Mouse (Mus musculus) neural tube, embryonic 11.5 days (tissue): ENCODE data around the gene Nfx1. TPM values are rescaled to one million over a fixed set of nuclear protein-coding genes. Genes with fewer than 3 reads are reported as not detected.

ENCODE experiments used
- ATAC-seq: fragments of 200-750 bp; cut with Nextera tagmentation; 2 replicates; pipeline ENCODE4 v1.8.0; 2017; ENCODE audit warnings: moderate number of reproducible peaks, mild to moderate bottlenecking, moderate TSS enrichment, moderate library complexity; ENCODE audit not compliant: insufficient read depth, low FRiP score, low TSS enrichment
- DNase-seq: peaks from one replicate; pipeline ENCODE4 v3.0.0-alpha.2; 2015; ENCODE audit warnings: low spot score
- H3K27ac ChIP-seq: fragments of 300-500 bp; sonication (generic); 2 replicates; pipeline ENCODE4 v1.5.1; 2014; ENCODE audit warnings: low read depth, mild to moderate bottlenecking, low read length
- H3K27me3 ChIP-seq: fragments of 300-500 bp; sonication (generic); 2 replicates; pipeline ENCODE4 v1.6.1; 2014; ENCODE audit warnings: mild to moderate bottlenecking, low read length, mixed read lengths; ENCODE audit not compliant: control insufficient read depth, insufficient read depth
- H3K36me3 ChIP-seq: fragments of 300-500 bp; sonication (generic); 2 replicates; pipeline ENCODE4 v1.6.1; 2014; ENCODE audit warnings: mild to moderate bottlenecking, low read length, moderate library complexity, mixed read lengths; ENCODE audit not compliant: control insufficient read depth, insufficient read depth
- H3K4me1 ChIP-seq: fragments of 300-500 bp; sonication (generic); 2 replicates; pipeline ENCODE4 v1.6.1; 2014; ENCODE audit warnings: low read length, mixed read lengths; ENCODE audit not compliant: control insufficient read depth, insufficient read depth
- H3K4me2 ChIP-seq: fragments of 300-500 bp; sonication (generic); 2 replicates; pipeline ENCODE4 v1.6.1; 2014; ENCODE audit warnings: low read depth, mild to moderate bottlenecking, moderate library complexity
- H3K4me3 ChIP-seq: fragments of 300-500 bp; sonication (generic); 2 replicates; pipeline ENCODE4 v1.5.1; 2014; ENCODE audit warnings: low read depth, low read length
- H3K9ac ChIP-seq: fragments of 300-500 bp; sonication (generic); 2 replicates; pipeline ENCODE4 v1.6.1; 2014; ENCODE audit warnings: mild to moderate bottlenecking, low read length
- H3K9me3 ChIP-seq: fragments of 300-500 bp; sonication (generic); 2 replicates; pipeline ENCODE4 v1.6.1; 2016; ENCODE audit warnings: low read length; ENCODE audit not compliant: control insufficient read depth
- WGBS: fragments of 180-500 bp; shearing (Covaris S2); extraction: QIAGEN DNeasy Blood & Tissue Kit; methylation state at CpG from one replicate; pipeline ENCODE4 v1.1.7; 2014; 5-methylcytosine and 5-hydroxymethylcytosine counted together
- polyA plus RNA-seq: library from polyadenylated mRNA; unstranded; fragments of >200 nt; fragmentation: Nextera tagmentation; extraction: Ambion mirVana; gene quantifications from 2 replicates; pipeline ENCODE4 v1.2.1, GENCODE M21; 2014

The Nfx1 gene
- polyA plus RNA-seq, 1 experiment from 2014 or later = 91.5 TPM

DNA sequence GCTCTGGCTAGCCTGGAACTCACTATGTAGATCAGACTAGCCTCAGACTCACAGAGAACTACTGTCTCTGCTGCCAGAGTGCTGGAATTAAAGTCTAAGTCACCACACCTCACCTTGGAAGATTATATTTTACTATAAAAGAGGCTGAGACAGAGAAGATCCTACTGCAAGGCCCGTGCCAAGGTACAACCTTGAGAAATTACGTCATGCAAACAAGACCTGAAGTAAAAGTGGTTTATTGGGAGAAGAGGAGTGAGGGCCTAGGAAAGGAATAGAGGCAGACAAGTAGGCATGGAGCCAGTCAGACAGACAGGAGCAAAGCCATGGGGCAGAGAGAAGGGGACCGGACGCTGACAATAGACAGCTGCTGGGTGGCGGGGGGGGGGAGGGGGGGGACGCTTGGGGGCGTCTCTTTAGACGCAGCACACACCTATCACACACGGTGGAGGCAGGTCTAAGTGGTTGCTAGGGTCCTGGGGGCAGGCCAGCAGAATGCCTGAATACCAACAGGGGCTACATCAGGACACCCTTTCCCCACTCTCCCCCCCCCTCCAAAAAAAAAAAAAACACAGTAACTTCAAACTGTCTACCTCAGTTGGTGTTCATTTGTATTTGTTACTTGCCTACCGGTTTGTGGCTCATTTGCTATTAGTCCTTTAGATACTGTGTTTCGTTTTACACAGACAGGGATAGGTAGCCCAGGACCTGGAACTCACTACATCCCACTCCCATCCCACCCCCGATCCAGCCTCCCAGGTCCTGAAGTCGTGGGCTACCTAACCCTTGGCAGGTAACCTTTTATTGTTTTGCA, 720 bp upstream of the Nfx1 start:
- no peaks in the 10 kb centered on the region for H3K9me3 ChIP-seq
- peak; percentile 13 for DNase-seq
- 0 out of 2 replicates have a peak, but pooled peaks cover 2% of the 10 kb centered on the region for H3K36me3 ChIP-seq
- peak overlapping the region; percentile 84 for H3K27ac ChIP-seq
- ATAC-seq = peak; percentile 32
- peak overlapping the region; percentile 73 for H3K4me2 ChIP-seq
- WGBS = 16% methylated on average over 10 of the region's 13 CpGs
- peak overlapping the region; percentile 81 for H3K9ac ChIP-seq
- no peaks in the 10 kb centered on the region for H3K4me1 ChIP-seq
- H3K4me3 ChIP-seq = peak overlapping the region; percentile 97
- no peaks in the 10 kb centered on the region for H3K27me3 ChIP-seq

- 0% methylated on average over 16 of the region's 16 CpGs for WGBS
- Histone ChIP-seq H3K4me2 (peak overlapping the region; percentile 73), H3K4me1 (no peaks in the 10 kb centered on the region), H3K27me3 (no peaks in the 10 kb centered on the region), H3K36me3 (0 out of 2 replicates have a peak, but pooled peaks cover 2% of the 10 kb centered on the region), H3K27ac (peak overlapping the region; percentile 84), H3K4me3 (peak overlapping the region; percentile 97), H3K9ac (peak overlapping the region; percentile 81), H3K9me3 (no peaks in the 10 kb centered on the region)
- ATAC-seq = no peak; the same call in 1 of the 2 replicates
- DNase-seq = no peak
Observed at GRCm38 (mm10) chr4:40970592-40970841, 189 bp upstream of the Nfx1 start.

DNA sequence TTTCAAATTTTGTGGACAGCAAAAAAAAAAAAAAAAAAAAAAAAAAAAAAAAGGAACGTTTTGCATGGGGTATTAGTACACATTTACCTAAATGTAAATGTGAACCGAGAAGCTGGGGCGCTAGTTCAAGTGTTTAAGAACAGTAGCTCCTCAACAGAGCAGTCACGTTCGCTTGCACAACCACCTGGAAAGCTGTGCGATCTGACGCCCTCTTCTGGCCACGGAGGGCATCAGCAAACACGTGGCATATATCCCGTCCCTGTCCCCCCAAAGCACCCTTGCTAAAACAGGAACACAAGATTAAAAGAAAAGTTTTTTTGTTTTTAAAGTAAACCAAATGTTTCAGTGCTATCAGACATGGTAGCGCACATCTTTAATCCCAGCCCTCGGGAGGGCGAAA, 1.0 kb downstream of the Nfx1 start:
- H3K36me3 ChIP-seq = peaks cover 6% of the 10 kb centered on the region; the same call in 1 of the 2 replicates
- H3K27ac ChIP-seq = peak overlapping the region; percentile 84; the same call in 1 of the 2 replicates
- H3K4me1 ChIP-seq = no peaks in the 10 kb centered on the region
- WGBS = 26% methylated on average over 13 of the region's 13 CpGs
- H3K27me3 ChIP-seq = no peaks in the 10 kb centered on the region
- H3K9me3 ChIP-seq = no peaks in the 10 kb centered on the region
- H3K4me3 ChIP-seq = peak overlapping the region; percentile 97
- ATAC-seq (no peak), DNase-seq (peak; percentile 26)
- peak overlapping the region; percentile 73 for H3K4me2 ChIP-seq
- H3K9ac ChIP-seq = no peak overlapping the region

GRCm38 (mm10) chr4:40974011-40974410, 3.3 kb downstream of the Nfx1 start:
- Histone ChIP-seq H3K36me3 (peaks cover 13% of the 10 kb centered on the region; the same call in 1 of the 2 replicates), H3K4me1 (no peaks in the 10 kb centered on the region), H3K4me2 (no peak overlapping the region), H3K9ac (no peak overlapping the region), H3K4me3 (no peak overlapping the region), H3K27ac (no peak overlapping the region), H3K9me3 (no peaks in the 10 kb centered on the region), H3K27me3 (no peaks in the 10 kb centered on the region)
- 91% methylated on average over 1 of the region's 1 CpGs for WGBS
- ATAC-seq (no peak), DNase-seq (no peak)

DNA sequence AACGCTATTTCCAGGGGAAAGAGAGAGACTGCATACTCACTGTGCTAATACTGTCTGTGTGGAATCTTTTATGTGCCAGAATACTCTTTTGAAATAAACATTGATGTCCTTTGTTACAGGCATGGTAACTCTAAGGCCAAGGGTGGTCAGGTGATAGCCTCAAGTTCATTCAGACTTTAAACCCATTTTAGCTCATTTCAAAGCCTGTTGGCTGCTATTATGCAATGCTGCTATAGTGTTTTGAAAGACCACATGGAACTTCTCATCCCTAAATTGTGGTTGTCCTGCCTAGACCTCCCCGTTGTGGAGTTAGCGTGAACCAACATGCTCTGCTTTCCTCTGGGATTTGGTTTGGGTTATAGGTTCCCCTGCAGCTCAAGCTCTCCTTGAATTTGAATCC, 5.0 kb downstream of the Nfx1 start:
- no peaks in the 10 kb centered on the region for H3K4me1 ChIP-seq
- no peak overlapping the region for H3K27ac ChIP-seq
- H3K4me3 ChIP-seq = no peak overlapping the region
- no peaks in the 10 kb centered on the region for H3K9me3 ChIP-seq
- DNase-seq (no peak), ATAC-seq (no peak)
- H3K4me2 ChIP-seq = no peak overlapping the region
- 96% methylated on average over 3 of the region's 3 CpGs for WGBS
- H3K9ac ChIP-seq = no peak overlapping the region
- no peaks in the 10 kb centered on the region for H3K27me3 ChIP-seq
- peaks cover 15% of the 10 kb centered on the region for H3K36me3 ChIP-seq

DNA sequence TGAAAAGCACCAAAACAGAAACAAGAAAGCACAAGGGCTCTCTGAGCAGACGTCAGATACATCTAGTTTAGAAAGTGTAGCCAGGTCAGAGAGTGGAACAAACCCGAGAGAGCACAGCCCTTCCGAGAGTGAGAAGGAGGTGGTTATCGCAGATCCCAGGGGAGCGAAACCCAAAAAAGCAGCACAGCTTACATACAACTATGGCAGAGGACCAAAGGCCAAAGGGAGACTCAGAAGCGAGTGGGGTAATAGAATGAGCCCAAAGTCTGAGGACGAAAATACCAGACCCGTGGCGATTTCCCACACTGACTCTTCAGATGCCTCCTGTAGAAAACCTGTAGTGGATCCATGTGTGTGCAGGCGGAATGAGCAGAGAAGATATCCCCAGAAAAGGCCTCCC, 5.9 kb downstream of the Nfx1 start:
- no peak overlapping the region for H3K4me2 ChIP-seq
- no peak overlapping the region for H3K4me3 ChIP-seq
- H3K9me3 ChIP-seq = no peaks in the 10 kb centered on the region
- ATAC-seq = no peak
- no peaks in the 10 kb centered on the region for H3K27me3 ChIP-seq
- 94% methylated on average over 10 of the region's 10 CpGs for WGBS
- H3K27ac ChIP-seq = no peak overlapping the region
- H3K36me3 ChIP-seq = peaks cover 15% of the 10 kb centered on the region
- no peak overlapping the region for H3K9ac ChIP-seq
- DNase-seq = no peak
- H3K4me1 ChIP-seq = no peaks in the 10 kb centered on the region

DNA sequence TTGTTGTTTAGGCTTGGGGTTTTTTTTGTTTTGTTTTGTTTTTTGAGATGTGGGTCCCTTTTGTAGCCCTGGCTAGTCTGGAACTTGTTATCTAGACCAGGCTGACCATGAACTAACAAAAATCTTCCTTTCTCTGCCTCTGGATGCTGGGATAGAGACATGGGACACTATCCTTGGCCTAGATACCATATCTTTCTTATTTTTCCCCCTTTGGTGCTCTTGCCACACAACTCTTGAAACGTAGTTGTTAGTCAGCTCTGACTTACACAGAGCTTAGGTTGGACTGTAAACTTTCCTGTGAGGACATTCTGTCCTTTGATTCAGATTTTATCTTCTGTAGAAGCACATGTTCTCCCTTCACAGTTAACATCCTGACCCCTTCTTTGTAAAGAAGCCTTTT, 8.7 kb downstream of the Nfx1 start:
- Histone ChIP-seq H3K36me3 (peaks cover 15% of the 10 kb centered on the region), H3K4me3 (no peak overlapping the region), H3K4me2 (no peak overlapping the region), H3K4me1 (no peaks in the 10 kb centered on the region), H3K27ac (no peak overlapping the region), H3K27me3 (no peaks in the 10 kb centered on the region), H3K9me3 (no peaks in the 10 kb centered on the region), H3K9ac (no peak overlapping the region)
- 88% methylated on average over 1 of the region's 1 CpGs for WGBS
- no peak for DNase-seq
- ATAC-seq = no peak

GRCm38 (mm10) chr4:40982486-40982885, 11.8 kb downstream of the Nfx1 start:
- peaks cover 11% of the 10 kb centered on the region for H3K36me3 ChIP-seq

DNA sequence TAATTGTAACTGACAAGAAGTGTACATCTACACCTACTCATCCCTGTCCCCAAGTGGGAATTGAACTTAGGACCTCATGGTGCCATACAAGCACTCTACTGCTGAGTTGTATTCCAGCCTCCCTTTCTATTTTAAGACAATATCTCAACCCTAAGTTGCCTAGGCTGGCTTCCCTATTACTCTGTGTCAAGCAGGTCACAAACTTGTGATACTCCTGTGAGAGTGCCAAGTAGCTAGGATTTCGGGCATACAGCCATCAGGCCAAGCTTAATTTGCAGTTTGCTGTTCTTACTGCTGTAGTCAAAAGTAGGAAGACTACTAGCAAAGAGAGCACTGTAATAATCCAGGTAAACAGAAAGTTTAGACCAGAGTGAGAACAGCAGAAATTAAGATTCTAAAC, 13.0 kb downstream of the Nfx1 start:
- Histone ChIP-seq H3K36me3 (peaks cover 5% of the 10 kb centered on the region), H3K4me3 (no peak overlapping the region), H3K27ac (no peak overlapping the region), H3K9me3 (no peaks in the 10 kb centered on the region), H3K4me1 (no peaks in the 10 kb centered on the region), H3K27me3 (no peaks in the 10 kb centered on the region), H3K9ac (no peak overlapping the region), H3K4me2 (no peak overlapping the region)
- ATAC-seq (no peak), DNase-seq (no peak)
- WGBS = 81% methylated on average over 1 of the region's 1 CpGs

More at GRCm38 (mm10) chr4:40982486-40982885, 11.8 kb downstream of the Nfx1 start:
- Histone ChIP-seq H3K27ac (no peak overlapping the region), H3K27me3 (no peaks in the 10 kb centered on the region), H3K9me3 (no peaks in the 10 kb centered on the region), H3K4me1 (no peaks in the 10 kb centered on the region), H3K4me2 (no peak overlapping the region), H3K4me3 (no peak overlapping the region), H3K9ac (no peak overlapping the region)
- ATAC-seq (no peak), DNase-seq (no peak)
- WGBS = 72% methylated on average over 3 of the region's 3 CpGs
